Mouse (Mus musculus) left cerebral cortex, adult 2 months (tissue): ENCODE results near the gene Gm2956. TPM values are rescaled to one million over a fixed set of nuclear protein-coding genes. Genes with fewer than 3 reads are reported as not detected.
"Not testable (repeated sequence)": the region's sequence is repeated elsewhere in the genome, so short reads cannot be mapped to it uniquely, and the experiment has no call there.

Experiments
- DNase-seq, 2 experiments: peaks; one replicate each; pipeline ENCODE4 v3.0.0; 2021 to 2022; ENCODE audit warnings: low spot score in 2 of 2, mixed read lengths in 1 of 2; ENCODE audit errors: extremely low spot score in 1 of 2
- H3K27ac ChIP-seq: fragments of 200-600 bp; 2 replicates; pipeline ENCODE4 v1.8.1; 2022
- H3K4me3 ChIP-seq: fragments of 200-600 bp; 2 replicates; pipeline ENCODE4 v1.8.1; 2022
- CTCF ChIP-seq: fragments of 200-600 bp; IDR thresholded peaks from 2 replicates; pipeline ENCODE4 v1.8.1; 2022; ENCODE audit warnings: antibody characterized with exemption, mild to moderate bottlenecking, moderate library complexity
- intact Hi-C: fragments of 180-260 bp; cut with DNase I; formaldehyde crosslinking; loops from one replicate; pipeline ENCODE4 v1.15.1; 2025
- long read RNA-seq, 2 experiments: library from polyadenylated mRNA; stranded (forward); transcript quantifications; one replicate each; pipeline ENCODE4 v2.0.0; 2021; ENCODE audit warnings: borderline mapping rate in 2 of 2
- total RNA-seq, 2 experiments: library from RNA; stranded (reverse); gene quantifications; 2 replicates each; pipeline ENCODE4 v1.2.3; 2021

The Gm2956 gene
- not detected for total RNA-seq
- long read RNA-seq, experiment 1, partial matches to known transcripts: 0 of 7 reads
- long read RNA-seq, experiment 1, other reads (novel, unspliced or antisense): 7 of 7 reads
- long read RNA-seq, experiment 2, partial matches to known transcripts: 3 of 11 reads
- long read RNA-seq, experiment 2, other reads (novel, unspliced or antisense): 8 of 11 reads

GRCm38 (mm10) chr14:3332087-3332677 lies at the start of gene Gm2956:
Gm2956 (plus strand) TSS chr14:3332627.
- H3K4me3 ChIP-seq, intact Hi-C loops, DNase-seq, H3K27ac ChIP-seq: not testable (repeated sequence)

- peak; percentile 37 for TF ChIP-seq CTCF
- H3K4me3 ChIP-seq, H3K27ac ChIP-seq, intact Hi-C loops: not testable (repeated sequence)
- DNase-seq: peak in 1 of 2 experiments; percentile 4
These were observed 979 bp downstream of the Gm2956 start for GRCm38 (mm10) chr14:3333406-3333805.

- H3K27ac ChIP-seq, H3K4me3 ChIP-seq, intact Hi-C loops, DNase-seq: not testable (repeated sequence)
These were observed 62.4 kb downstream of the Gm2956 start, which contains the start of gene Gm10413 for GRCm38 (mm10) chr14:3394793-3395192. Gm10413 (plus strand) TSS chr14:3395093.

Other genes starting within 250 kb of the Gm2956 start
- gene Gm10340, start 198.6 kb upstream of the Gm2956 start, total RNA-seq: not detected
- not detected for gene Gm5795, start 144.4 kb upstream of the Gm2956 start, total RNA-seq
- 1 to 10 TPM; 4.7 to 5.8 TPM for gene D830030K20Rik, start 124.1 kb upstream of the Gm2956 start, total RNA-seq
- not detected for gene Gm10413, start 62.5 kb downstream of the Gm2956 start, total RNA-seq
- gene Gm10409, start 80.0 kb downstream of the Gm2956 start, total RNA-seq: 1 to 10 TPM; 1.9 to 2.5 TPM
- gene Gm3005, start 95.5 kb downstream of the Gm2956 start, total RNA-seq: under 1 TPM in 1 of 2 experiments, not detected in 1; 0.94 TPM
- gene Gm10408, start 116.8 kb downstream of the Gm2956 start, total RNA-seq: not detected